Mouse (Mus musculus) monocyte, adult 2 months (primary cell): ENCODE results near the gene Kiss1.

ENCODE experiments used
- DNase-seq, 2 experiments: peaks; one replicate each; pipeline ENCODE4 v3.0.0; 2022; ENCODE audit warnings: low spot score in 2 of 2, low read depth in 1 of 2

Gene Kiss1

DNA sequence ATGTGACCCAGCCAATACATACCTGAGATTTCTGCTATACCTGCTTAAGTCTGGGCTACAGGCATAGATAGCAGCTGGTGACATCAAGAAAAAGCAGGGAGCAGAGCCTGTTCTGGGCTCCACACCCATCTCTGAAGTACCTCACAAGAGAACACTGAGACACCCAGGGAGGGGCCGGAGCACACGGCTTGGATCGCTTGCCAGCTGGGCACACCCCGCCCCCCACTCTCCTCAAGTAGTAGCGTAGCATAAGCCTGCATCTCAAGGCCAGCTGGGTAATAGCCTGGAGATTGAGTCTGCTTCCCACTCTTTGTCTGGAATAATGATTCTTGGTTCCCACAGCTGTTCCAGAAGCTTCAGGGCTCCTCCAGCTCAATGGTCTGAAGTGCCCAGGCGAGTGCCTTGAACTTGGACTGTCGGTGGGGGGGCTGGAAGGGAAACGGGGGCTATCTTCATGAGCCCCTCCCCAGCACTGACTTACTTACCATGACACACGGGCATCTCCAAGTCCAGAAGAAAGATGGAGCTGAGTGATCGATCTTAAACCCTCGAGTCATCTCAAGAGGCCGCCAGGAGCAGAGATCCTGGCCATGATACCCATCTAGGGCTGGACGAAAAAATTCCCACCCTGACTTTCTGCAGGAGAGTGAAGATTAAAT lies at the start of gene Kiss1:
TSS of gene Kiss1 (plus strand) at position 609 of the 659 bp plus-strand sequence.
- DNase-seq = no peak

DNA sequence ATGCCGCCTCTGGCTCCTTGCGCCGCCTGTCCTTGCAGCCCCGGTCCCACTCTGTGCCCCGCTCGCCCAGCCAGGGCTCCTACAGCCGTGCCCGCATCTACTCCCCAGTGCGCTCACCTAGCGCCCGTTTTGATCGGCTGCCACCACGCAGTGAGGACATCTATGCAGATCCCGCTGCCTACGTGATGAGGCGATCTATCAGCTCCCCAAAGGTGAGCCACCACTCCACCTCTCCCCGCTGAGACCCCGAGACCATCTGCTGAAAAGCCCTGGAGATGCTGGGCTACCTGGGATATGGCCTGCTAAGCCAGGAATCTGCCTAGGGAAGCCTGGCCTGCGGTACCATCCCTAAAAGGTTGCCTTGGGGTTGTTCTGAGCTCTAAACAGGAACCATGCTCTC lies 47.5 kb upstream of the Kiss1 start:
- no peak for DNase-seq

DNA sequence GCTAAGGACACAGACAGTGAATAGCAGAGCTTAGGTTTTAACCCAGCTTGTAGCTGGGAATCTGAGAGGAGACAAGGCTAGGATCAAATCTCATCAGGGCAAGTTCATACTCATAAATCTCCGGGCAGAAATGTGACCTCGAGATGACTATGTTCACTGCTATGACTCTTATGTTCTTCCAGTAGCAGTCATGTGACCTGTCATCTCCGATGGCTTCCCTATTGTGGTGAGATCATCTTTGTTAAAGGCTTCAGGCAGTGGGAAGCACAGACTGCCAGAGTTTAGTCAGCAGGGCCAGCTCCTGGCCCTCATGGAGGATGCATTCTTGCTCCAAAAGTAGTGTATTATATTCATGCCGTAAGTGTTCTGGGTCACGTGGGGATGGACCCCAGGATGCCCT lies 44.7 kb upstream of the Kiss1 start:
- DNase-seq = no peak

DNA sequence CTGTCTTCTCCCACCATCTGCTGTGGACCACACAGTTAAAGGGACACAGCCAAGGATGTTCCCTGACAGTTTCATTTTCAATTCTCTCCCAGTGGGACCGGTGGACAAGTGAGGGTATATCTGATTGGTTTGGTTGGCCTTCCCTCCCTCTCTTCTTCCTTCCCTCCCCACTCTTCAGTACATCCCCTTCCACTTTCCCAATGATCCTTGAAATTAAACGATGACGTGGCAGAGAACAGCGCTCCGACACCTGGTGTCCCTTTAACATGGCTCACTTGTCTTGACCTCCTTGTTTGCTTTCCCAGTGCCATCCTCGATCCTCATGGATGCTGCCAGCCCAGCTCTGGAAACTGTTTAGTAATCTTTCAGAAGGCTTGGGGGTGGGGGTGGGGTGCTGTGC lies 43.1 kb upstream of the Kiss1 start:
- DNase-seq = no peak

DNA sequence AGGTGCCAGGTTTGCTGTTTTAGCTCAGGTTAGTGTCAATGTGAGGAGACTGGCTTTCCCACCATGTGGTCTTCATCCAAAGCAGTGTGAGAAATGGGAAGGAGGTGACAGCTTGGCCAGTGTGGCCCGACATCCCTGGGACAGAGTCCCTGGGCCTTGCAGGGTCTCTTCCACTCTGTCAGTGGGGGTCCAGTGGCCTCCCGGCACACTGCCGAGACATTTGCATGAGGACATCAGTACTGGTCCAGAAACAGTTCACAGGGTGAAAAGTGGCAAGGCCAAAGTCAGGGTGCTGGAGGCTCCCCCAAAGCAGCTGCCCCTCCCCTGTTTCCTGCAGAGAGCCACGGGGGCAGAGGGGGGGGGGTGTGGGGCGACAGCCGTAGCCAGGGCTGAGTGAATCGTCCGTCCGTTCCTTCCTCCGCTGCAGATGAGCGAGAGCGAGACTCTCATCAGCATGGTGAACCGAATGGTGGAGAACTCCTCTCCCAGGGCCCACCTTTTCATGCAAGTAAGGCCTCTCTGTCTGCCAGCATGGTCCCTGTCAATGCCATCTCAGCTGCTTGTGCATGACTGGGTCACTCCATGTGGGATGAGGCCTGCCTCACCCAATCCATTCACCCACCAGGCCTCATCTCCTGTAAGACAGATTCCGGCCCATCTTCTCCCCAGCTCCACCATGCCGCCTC lies 42.6 kb upstream of the Kiss1 start:
- DNase-seq = no peak

DNA sequence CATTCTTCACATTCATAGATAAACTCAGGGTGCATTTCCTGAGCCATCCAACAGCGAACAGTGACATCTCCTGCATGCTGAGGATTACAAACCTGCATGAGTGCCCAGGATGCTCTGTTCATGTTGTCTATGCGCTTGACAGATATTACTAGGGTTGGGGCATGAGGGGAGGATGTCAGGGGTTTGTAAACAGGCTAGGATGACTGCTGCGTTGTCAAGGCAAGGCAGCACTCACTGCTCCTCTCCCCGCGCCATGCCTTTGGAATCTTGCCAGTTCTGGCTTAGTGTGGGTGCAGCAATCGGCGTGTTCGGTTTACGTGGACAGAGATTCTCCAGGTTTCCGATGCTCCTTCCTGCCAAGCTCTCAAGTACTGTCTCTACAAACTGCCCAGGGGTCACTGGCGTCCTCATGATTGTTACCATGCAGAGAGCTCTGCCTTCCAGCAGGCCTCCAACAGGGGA lies 42.0 kb upstream of the Kiss1 start:
- no peak for DNase-seq

DNA sequence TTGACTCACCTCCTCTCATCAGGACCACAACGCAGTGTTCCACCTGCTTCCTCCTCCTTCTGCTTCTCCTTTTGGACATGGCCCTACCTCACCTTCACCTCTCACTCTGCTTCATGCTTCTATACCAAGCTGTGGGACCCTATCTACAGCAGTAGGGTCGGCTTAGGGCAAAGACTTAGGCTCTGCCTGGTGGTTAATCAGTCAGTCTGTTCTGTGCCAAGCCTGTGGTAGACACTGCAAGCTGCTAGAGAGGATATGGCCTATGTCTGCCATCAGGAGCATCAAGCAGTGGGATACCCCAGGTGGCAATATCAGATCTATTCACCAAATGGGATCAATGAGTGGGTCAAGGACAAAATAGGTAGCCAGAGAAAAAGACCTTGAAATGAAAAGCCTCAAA lies 41.1 kb upstream of the Kiss1 start:
- no peak for DNase-seq

DNA sequence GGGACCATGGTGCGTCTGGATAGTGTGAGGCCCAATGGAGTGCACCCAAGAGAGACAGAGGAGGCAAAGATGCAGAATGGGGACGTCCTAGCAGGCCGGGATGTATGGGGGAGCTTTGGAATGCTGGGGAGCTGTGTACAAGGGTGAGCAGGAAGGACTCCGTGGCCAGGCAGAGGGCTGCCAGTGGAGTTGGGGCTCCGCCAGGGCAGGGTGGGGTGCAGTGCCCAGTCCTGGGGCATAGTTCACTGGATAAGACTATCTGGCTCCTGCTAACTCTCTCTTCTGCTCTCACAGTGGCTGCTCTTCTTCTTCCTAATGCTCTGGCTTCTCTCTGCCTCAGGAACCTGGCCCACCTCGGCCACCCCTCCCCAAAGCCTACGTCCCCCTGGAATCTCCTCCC lies 35.8 kb upstream of the Kiss1 start:
- DNase-seq = no peak

DNA sequence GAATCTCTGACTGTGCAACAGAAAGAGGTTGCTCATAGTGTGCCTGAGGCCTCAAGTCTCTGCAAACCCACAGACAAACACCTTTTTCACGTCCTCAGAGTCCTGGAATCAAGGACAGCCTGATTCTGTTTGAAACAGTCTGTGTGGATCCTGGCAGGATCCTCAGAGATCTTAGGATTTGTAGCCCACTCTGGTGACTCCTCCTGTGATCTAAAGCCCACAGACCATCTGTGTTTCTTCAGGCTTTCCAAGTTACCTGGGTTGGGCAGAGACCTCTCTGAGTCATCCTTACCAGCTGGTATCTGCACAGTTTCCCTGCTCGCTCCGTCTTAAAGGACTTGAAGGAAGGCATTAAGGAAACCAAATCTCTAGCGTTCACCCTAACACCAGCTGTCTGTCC lies 34.6 kb upstream of the Kiss1 start:
- no peak for DNase-seq

DNA sequence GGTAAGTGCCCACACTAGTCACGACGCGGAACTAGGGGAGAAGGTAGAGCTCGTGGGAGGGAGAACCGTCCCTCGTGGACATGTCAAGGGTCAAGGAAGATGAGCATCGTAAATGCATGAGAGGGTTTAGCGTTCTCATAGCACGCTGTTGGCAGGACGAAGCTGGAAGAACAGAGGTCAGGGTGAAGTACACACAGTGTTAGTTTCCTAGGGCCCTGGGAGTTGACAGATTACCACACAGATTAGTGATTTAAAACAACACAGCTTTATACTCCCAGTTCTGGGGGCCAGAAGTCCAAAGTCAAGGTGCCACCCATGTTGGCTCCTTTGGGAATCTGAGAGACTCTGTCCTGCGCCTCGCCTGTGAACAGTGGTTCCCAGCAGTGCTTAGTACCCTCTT lies 33.8 kb upstream of the Kiss1 start:
- DNase-seq = no peak

DNA sequence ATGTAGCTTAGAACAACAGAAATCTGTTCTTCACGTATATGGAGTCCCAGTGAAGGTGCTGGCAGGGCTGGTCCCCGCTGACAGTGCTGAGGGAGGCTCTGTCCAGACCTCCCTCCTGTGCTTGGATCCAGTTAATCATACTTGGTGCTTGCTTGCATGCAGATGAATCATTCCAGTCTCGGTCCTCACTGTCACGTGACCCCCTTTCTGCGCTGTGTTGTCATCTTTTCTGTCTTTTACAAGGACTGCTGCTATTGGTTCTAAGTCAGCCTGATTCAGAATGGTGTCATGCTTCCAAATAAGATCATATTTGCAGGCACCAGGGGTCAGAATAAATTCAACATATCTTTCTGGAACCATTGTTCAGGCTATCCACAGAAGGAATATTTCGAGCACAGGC lies 29.8 kb upstream of the Kiss1 start:
- DNase-seq = no peak

DNA sequence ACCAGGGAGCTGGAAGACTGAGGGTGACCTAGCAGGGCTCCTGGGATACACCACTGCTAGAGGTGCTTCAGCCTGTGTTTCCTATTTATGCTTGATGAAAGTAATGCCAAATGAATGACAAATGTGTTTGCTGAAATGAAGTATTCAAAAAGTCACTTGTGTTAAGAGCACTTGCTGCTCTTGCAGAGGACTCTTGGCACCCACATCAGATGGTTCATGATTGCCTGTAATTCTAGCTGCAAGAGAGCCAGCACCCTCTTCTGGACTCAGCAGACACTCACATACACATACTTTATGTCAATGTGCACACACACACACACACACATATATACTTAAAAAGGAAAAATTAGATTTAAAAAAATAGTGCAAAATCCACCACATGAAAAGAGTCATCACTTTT lies 29.1 kb upstream of the Kiss1 start:
- DNase-seq = no peak

DNA sequence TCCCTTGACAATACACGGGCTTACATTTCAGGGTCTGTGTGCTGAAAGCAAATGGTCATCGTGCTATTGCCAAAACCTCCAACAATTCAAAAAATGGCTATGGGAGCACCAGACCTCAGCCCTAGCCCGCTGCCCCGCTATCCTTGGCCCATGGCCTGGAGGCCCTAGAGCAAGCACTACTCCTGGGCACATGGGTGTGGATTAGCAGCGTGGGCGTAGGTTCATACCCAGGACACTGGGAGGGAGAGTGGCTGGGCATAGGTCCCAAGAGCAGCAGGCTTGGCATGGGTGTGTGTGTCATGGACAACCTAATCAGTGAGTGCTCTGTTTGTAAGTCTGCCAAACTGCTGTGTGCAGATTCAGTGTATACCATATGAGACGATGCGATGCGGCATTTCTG lies 25.3 kb upstream of the Kiss1 start:
- DNase-seq = no peak

DNA sequence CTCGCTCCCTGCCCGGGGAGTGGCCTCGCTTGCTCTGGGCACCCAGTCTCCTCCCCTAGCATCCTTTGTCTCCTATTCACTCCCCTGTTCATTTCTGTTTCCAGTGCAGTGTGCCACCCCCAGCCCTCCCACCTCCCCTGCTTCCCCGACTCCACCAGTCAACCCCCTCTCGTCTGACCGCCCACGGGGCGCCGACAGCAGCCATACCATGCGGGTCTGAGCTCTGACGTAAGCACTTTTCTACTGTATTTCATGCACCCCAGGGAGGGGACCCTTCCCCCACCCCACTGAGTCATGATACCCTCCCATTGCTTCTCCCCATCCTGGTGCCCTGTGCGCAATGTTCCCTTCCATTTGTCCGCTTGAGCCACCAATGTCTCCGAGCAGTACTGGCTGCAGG lies 22.9 kb upstream of the Kiss1 start:
- no peak for DNase-seq

DNA sequence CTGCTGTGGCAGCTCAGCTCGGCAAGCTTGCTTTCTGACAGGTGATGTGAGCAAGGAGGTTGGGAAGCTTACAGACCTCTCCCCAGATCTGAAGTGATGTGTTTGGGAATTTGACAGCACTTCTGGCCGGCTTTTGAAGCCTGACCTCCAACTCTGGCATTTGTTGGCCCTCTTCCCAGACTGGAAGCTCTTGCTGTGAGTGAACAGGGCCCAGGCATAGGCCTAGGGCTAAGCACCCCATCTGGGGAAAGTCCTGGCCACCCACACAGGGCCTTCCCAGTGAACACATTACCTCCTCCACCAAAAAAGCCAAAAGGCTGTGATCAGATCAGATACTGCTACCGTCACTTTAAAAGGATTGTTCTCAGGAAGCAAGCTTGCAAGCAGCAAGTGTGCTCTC lies 19.1 kb upstream of the Kiss1 start:
- DNase-seq = no peak

DNA sequence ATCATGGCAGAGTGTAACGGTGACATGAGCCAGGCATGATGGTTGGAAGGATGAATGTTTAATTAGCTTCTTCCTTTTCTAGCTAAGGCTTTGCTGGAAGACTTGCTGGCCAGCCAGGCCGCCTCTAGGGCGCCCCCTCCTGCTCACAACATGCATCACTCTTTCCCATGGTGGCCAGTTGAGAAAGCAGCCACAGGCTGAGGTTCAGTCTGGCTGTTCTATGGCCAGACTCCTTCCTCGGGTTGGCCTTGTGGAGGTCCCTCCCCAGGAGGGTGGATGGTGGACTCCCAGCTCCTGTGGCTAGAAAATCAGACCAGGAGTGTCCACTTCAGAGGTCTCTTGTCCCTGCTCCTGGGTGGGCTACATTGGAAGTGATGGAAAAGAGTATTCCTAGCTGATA lies 14.8 kb upstream of the Kiss1 start:
- peak; percentile 23 to 40 for DNase-seq

DNA sequence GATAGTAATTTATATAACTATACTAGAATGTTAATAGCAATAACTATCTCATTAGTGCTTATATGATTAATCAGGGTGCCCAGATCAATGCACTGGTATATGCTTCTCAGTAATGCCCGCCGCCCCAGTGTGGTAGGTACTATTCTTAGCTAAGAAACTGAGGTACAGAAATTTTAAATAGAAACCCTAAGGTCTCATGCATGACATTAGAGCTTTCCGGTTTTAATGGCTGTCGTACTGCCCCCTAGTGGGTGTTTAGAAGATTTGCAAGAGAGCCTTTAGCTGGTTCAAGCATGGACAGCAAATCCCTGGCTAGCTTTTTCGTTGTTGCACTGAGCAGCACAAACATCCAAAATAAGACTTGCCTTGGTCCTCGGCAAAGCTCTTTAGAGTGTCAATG lies 14.4 kb upstream of the Kiss1 start:
- DNase-seq = no peak

DNA sequence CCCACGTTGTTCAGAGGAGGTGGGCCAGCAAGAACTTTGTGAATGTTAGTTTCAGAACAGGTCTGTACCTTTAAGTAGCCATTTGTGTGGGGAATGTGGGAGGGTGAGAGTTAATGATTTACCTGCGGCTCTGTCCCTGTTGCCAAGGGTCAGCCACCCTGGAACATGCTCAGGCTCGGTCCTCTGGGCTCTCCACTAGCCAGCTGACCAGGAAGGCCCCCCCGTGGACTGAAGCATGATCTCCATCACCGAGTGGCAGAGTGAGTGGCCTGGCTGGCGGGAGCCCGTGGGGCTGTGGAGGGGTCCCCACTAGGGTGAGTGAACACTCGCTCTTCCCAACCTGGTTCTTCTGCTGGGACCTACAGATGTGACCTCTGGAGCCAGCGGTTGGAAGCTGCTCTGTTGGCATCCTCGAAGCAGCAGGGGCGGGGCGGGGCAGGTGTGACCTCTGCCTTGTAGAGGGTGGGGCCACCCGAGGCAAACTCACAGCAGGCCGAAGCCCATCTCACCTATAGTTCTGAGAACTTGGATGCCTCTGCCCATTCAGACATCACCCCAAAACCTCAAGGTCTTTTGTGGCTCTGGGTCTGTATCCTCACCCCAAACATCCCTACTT lies 11.9 kb upstream of the Kiss1 start, which contains the start of gene Golt1a:
TSS of gene Golt1a (plus strand) at position 149 of the 616 bp plus-strand sequence.
- DNase-seq = no peak

DNA sequence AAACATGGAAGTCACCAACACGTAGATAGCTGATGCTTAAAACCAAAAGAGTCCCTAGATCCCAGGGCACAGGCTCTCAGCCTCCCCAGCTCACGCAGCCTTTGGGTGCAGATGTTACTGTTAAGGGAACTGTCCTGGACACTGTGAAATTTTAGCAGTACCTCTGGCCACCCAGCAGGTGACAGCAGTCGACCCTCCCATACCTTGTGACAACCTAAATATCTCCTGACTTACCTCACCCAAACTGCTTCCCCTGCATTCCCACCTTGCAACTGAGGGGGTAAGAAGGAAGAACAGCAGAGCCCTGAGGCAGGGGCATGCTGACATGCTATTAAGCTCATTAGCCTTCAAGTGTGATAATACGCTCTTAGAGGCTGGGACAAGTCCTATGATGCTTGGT lies 10.4 kb upstream of the Kiss1 start:
- no peak for DNase-seq

DNA sequence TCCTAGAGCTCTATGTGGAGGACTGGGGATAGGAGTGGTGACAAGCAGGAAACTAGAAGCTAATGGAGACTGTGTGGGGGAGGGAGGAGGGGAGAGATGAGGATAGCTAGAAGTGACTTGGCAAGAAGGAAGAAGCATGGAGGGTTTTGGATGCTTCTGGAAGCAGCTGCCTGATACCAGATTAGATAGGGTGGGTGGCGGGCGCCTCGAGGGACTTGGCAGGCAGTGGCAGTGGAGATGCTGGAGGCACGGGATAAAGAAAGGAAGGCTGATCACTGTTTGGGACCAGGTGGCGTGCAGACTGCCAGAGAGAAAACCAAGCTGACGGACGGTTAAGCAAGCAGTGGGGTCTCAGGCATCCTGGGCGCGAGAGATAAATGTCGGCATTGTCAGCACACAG lies 9.7 kb upstream of the Kiss1 start:
- DNase-seq = no peak

DNA sequence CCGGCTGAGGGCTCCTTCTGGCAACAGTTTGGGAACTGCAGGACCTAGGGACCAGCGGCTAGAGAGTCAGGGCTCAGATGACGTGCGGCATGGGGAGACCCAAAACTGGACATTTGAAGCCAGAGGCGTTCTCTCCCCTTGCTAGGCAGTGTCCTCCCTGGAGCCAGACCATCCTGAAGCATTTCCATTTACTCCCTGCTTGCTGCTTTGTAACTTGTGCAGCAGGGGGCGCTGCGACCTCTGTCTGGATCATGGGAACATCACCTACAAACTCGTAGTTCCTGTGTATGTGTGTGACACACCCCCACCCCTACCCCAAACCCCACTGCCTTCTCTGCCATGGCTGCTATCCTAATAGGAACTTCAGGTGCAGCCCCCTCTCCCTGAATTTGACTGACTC lies 7.3 kb upstream of the Kiss1 start:
- no peak for DNase-seq

DNA sequence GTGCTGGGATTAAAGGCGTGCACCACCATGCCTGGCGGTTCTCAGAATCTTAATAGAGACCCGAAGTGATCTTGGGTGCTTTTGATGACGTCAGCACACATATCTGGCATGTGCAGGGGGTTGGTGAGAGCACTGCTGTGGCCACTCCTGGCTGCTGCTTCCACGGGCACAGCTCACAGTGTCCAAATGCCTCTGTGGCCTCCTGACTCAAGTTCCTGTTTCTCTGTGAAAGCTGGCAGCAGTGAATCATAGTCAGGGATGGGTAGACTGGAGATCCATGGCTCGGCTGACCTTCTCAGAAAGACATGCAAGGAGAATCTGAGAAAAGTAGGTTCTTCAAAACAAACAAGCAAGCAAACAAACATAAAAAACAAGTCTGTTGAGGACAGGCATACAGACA lies 5.9 kb upstream of the Kiss1 start:
- DNase-seq = no peak

DNA sequence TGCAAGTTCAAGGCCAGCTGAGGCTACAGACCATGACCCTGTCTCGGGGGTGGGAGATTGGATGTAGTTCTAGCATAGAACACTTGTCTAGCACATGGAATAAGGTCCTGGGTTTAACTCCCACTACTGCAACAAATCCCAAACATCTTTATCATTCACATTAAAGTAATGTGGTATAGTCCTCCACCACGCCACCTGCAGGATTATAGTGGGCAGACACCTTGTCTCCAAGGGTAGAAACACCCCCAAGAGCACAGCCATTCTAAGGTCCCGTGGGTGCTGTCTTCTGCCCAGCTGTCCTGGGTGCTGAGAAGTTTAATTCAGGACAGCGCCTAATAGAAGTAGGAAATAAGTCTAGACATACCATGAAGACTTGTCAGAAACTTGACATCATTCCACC lies 5.1 kb upstream of the Kiss1 start:
- DNase-seq = no peak
